ENCODE assay signal across 8 mouse cellular contexts in genomic region chr14:104027077-104027899, GRCm38 (mm10).
DNase-seq lines count a peak whose midpoint lies in the region; ATAC-seq lines count a peak whose summit lies in the region.

No protein-coding gene starts in this region.

- peak; percentile 9 for DNase-seq in left cerebral cortex, adult 11 months (ENCODE audit: low spot score)
- no peak for DNase-seq in left cerebral cortex, adult 8-10 months (ENCODE audit: low spot score in 2 of 2)
- DNase-seq in cerebellum, adult 9-11 months: peak; percentile 7
- DNase-seq in gastrocnemius, adult 18-20 months (ENCODE audit: low spot score): peak; percentile 53
- DNase-seq in layer of hippocampus, postnatal 14 days (ENCODE audit: low spot score in 2 of 2): peak; percentile 45 to 68

- no peaks in the 10 kb centered on the region for H3K9me3 ChIP-seq in hindbrain, embryonic 15.5 days
- H3K9me3 ChIP-seq in stomach, embryonic 14.5 days (ENCODE audit: control insufficient read depth, low read depth, low read length): no peaks in the 10 kb centered on the region

- 0 out of 2 replicates have a peak overlapping the region, but pooled peaks have one; percentile 5 for H3K4me3 ChIP-seq in hindbrain, embryonic 15.5 days
- H3K4me3 ChIP-seq in stomach, embryonic 14.5 days (ENCODE audit: low read depth, low read length): no peak overlapping the region

- peak; percentile 74 for ATAC-seq in hindbrain, embryonic 15.5 days (ENCODE audit: low FRiP score, low read depth)
- ATAC-seq in megakaryocyte-erythroid progenitor cell, adult 5-6 weeks (replicated peaks; ENCODE audit: low FRiP score, low TSS enrichment, poor library complexity, severe bottlenecking): peak; percentile 89
- ATAC-seq in stomach, embryonic 14.5 days (ENCODE audit: insufficient number of reproducible peaks, insufficient read depth, low FRiP score, low read depth): peak; percentile 61; the same call in 1 of the 2 replicates

- H3K9ac ChIP-seq in hindbrain, embryonic 15.5 days: peak overlapping the region; percentile 22; the same call in 1 of the 2 replicates
- H3K9ac ChIP-seq in stomach, embryonic 14.5 days (replicated peaks; ENCODE audit: low read depth, low read length): no peak overlapping the region

- H3K4me2 ChIP-seq in hindbrain, embryonic 15.5 days: peak overlapping the region; percentile 41
- no peak overlapping the region for H3K4me2 ChIP-seq in stomach, embryonic 14.5 days (replicated peaks; ENCODE audit: low read depth, low read length)

- no peak overlapping the region for H3K27ac ChIP-seq in hindbrain, embryonic 15.5 days (replicated peaks)
- no peak overlapping the region for H3K27ac ChIP-seq in stomach, embryonic 14.5 days (ENCODE audit: low read length)

- 20% methylated on average over 17 of the region's 17 CpGs for WGBS in hindbrain, embryonic 15.5 days
- WGBS in stomach, embryonic 14.5 days: 31% methylated on average over 17 of the region's 17 CpGs

- peaks cover 5% of the 10 kb centered on the region; the same call in 1 of the 2 replicates for H3K27me3 ChIP-seq in hindbrain, embryonic 15.5 days
- no peaks in the 10 kb centered on the region for H3K27me3 ChIP-seq in stomach, embryonic 14.5 days (ENCODE audit: control insufficient read depth, insufficient read depth, low read length)

- H3K4me1 ChIP-seq in hindbrain, embryonic 15.5 days (replicated peaks): peaks cover 16% of the 10 kb centered on the region; the same call in 1 of the 2 replicates
- H3K4me1 ChIP-seq in stomach, embryonic 14.5 days (ENCODE audit: control insufficient read depth, insufficient read depth, low read length): no peaks in the 10 kb centered on the region

- no peaks in the 10 kb centered on the region for H3K36me3 ChIP-seq in hindbrain, embryonic 15.5 days
- H3K36me3 ChIP-seq in stomach, embryonic 14.5 days (ENCODE audit: control insufficient read depth, insufficient read depth, low read length): no peaks in the 10 kb centered on the region

Comparison
In these comparisons a context has a peak if more than half of its experiments do, and no peak if none do; other contexts are left out.
1. DNase-seq: peak in left cerebral cortex, adult 11 months (single experiment), cerebellum, adult 9-11 months (single experiment), gastrocnemius, adult 18-20 months (single experiment) and layer of hippocampus, postnatal 14 days (2 of 2); none in left cerebral cortex, adult 8-10 months (0 of 2).
2. Peak in every context shown above with its lines, with median percentiles within 50 percentile points of each other: ATAC-seq.